Mouse (Mus musculus) megakaryocyte, embryonic 14.5 days (primary cell): ENCODE results near the gene Irf9.

Experiments
- FLI1 ChIP-seq: IDR thresholded peaks from 2 replicates; pipeline ENCODE4 v1.6.1; 2012; ENCODE audit warnings: low read length, inconsistent platforms, mixed read lengths
- GATA1 ChIP-seq: IDR thresholded peaks from 3 replicates; pipeline ENCODE4 v1.6.1; 2012; ENCODE audit warnings: mixed read lengths, low read length, inconsistent platforms, borderline replicate concordance

- no peak for TF ChIP-seq GATA1
- no peak for TF ChIP-seq FLI1
Measured at GRCm38 (mm10) chr14:55578668-55579269, 24.6 kb upstream of the Irf9 start.
